12 mouse cellular contexts compared by ENCODE assay signal in the genomic region with DNA sequence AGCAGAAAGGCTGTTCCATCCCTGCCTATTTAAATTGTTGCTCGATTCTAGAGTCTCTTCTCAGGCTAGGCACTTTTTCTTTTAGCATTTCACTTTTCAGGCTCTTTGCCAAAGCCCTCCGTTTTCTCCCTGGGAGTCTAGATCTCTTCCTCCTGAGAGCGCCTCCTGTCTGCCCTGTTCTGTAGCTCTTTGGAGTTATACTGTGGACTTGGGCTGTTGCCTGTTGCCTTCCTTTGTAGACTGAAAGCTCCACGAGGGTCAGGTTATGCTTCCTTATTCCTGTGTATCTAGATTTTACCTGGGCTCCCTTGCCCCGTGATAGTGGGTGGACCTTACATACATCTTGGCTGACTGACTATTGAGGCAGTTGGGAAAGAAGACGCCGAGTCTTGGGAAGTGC. TPM values are rescaled to one million over a fixed set of nuclear protein-coding genes. Genes with fewer than 3 reads are reported as not detected.
DNase-seq lines count a peak whose midpoint lies in the region; ATAC-seq and TF ChIP-seq lines count a peak whose summit lies in the region.
"Had no signal": no experiment of that assay in that cellular context is flagged by ENCODE, and none has a peak within 500 bp of the region (broad histone marks: within the 10 kb centered on the region; RNA-seq: fewer than 3 reads in every experiment).

No protein-coding gene starts in this region.

- 65% methylated on average over 7 of the region's 7 CpGs for WGBS in limb, embryonic 12.5 days
- 70% methylated on average over 7 of the region's 7 CpGs for WGBS in limb, embryonic 10.5 days
- 24% methylated on average over 7 of the region's 7 CpGs for WGBS in cerebellum, adult 2 months
- 22% methylated on average over 7 of the region's 7 CpGs for WGBS in forebrain, embryonic 16.5 days
- 40% methylated on average over 7 of the region's 7 CpGs for WGBS in neural tube, embryonic 12.5 days

- no peak overlapping the region for H3K9ac ChIP-seq in limb, embryonic 12.5 days (replicated peaks)
- no peak overlapping the region for H3K9ac ChIP-seq in forebrain, embryonic 16.5 days (replicated peaks; ENCODE audit: low read depth, low read length)
- H3K9ac ChIP-seq in neural tube, embryonic 12.5 days, result no peak overlapping the region
- H3K9ac ChIP-seq: heart, embryonic 12.5 days had no signal

- H3K4me1 ChIP-seq in limb, embryonic 12.5 days (replicated peaks), result peaks cover 28% of the 10 kb centered on the region
- peaks cover 35% of the 10 kb centered on the region for H3K4me1 ChIP-seq in limb, embryonic 10.5 days
- H3K4me1 ChIP-seq in cerebellum, adult 2 months (ENCODE audit: control insufficient read depth, insufficient read depth, low read length), result peaks cover 24% of the 10 kb centered on the region; the same call in 1 of the 2 replicates
- peaks cover 30% of the 10 kb centered on the region for H3K4me1 ChIP-seq in forebrain, embryonic 16.5 days (replicated peaks; ENCODE audit: control insufficient read depth, insufficient read depth, low read length)
- peaks cover 26% of the 10 kb centered on the region for H3K4me1 ChIP-seq in neural tube, embryonic 12.5 days

- no peak for TF ChIP-seq CTCF in cerebellum, adult 2 months (IDR thresholded peaks at IDR 0.05; ENCODE audit: borderline replicate concordance, insufficient read depth, low read depth, low read length)

- H3K36me3 ChIP-seq in limb, embryonic 12.5 days, result peaks cover 19% of the 10 kb centered on the region
- peaks cover 8% of the 10 kb centered on the region for H3K36me3 ChIP-seq in limb, embryonic 10.5 days
- H3K36me3 ChIP-seq in forebrain, embryonic 16.5 days (ENCODE audit: control insufficient read depth, insufficient read depth), result no peaks in the 10 kb centered on the region
- H3K36me3 ChIP-seq in neural tube, embryonic 12.5 days, result peaks cover 5% of the 10 kb centered on the region; the same call in 1 of the 2 replicates

- DNase-seq in limb, embryonic 10.5 days (ENCODE audit: low spot score), result no peak
- peak; percentile 38 to 48 for DNase-seq in cerebellum, adult 2 months
- DNase-seq in yolk sac, embryonic 10.5 days (ENCODE audit: low spot score), result no peak
- no peak for DNase-seq in frontal cortex, postnatal 36 days (ENCODE audit: low spot score in 2 of 2)
- DNase-seq: adrenal gland, postnatal 10 days; lung, postnatal 14 days; thymus, adult 2 months had no signal

- H3K4me3 ChIP-seq in limb, embryonic 12.5 days (replicated peaks), result no peak overlapping the region
- no peak overlapping the region for H3K4me3 ChIP-seq in limb, embryonic 10.5 days
- H3K4me3 ChIP-seq in cerebellum, adult 2 months (replicated peaks; ENCODE audit: insufficient read depth, low read depth, low read length), result peak overlapping the region; percentile 38
- no peak overlapping the region for H3K4me3 ChIP-seq in forebrain, embryonic 16.5 days (replicated peaks; ENCODE audit: low read length)
- no peak overlapping the region for H3K4me3 ChIP-seq in neural tube, embryonic 12.5 days
- H3K4me3 ChIP-seq: heart, embryonic 12.5 days had no signal

- peak overlapping the region; percentile 25 for H3K27ac ChIP-seq in limb, embryonic 12.5 days
- no peak overlapping the region for H3K27ac ChIP-seq in limb, embryonic 10.5 days
- peak overlapping the region; percentile 96; the same call in 1 of the 2 replicates for H3K27ac ChIP-seq in cerebellum, adult 2 months (ENCODE audit: insufficient read depth, low read length)
- peak overlapping the region; percentile 50 for H3K27ac ChIP-seq in forebrain, embryonic 16.5 days (ENCODE audit: low read length)
- H3K27ac ChIP-seq in neural tube, embryonic 12.5 days, result no peak overlapping the region

- no peaks in the 10 kb centered on the region for H3K9me3 ChIP-seq in limb, embryonic 12.5 days
- H3K9me3 ChIP-seq in limb, embryonic 10.5 days (replicated peaks), result no peaks in the 10 kb centered on the region
- H3K9me3 ChIP-seq in forebrain, embryonic 16.5 days (ENCODE audit: control insufficient read depth, low read length), result no peaks in the 10 kb centered on the region
- H3K9me3 ChIP-seq in neural tube, embryonic 12.5 days, result no peaks in the 10 kb centered on the region
- H3K9me3 ChIP-seq: G1E; heart, embryonic 12.5 days had no signal

- ATAC-seq in limb, embryonic 12.5 days (ENCODE audit: insufficient number of reproducible peaks, insufficient read depth, low FRiP score, low TSS enrichment, low read depth), result no peak
- no peak for ATAC-seq in forebrain, embryonic 16.5 days
- ATAC-seq in neural tube, embryonic 12.5 days (ENCODE audit: low FRiP score, low read depth), result no peak

- 0 out of 2 replicates have a peak, but pooled peaks cover 10% of the 10 kb centered on the region for H3K27me3 ChIP-seq in limb, embryonic 12.5 days
- H3K27me3 ChIP-seq in limb, embryonic 10.5 days (ENCODE audit: low read depth, poor library complexity, severe bottlenecking), result peaks cover 6% of the 10 kb centered on the region; the same call in 1 of the 2 replicates
- no peaks in the 10 kb centered on the region for H3K27me3 ChIP-seq in cerebellum, adult 2 months (ENCODE audit: control insufficient read depth, insufficient read depth, low read length)
- H3K27me3 ChIP-seq in forebrain, embryonic 16.5 days (replicated peaks; ENCODE audit: control insufficient read depth, insufficient read depth, low read length), result no peaks in the 10 kb centered on the region
- H3K27me3 ChIP-seq in neural tube, embryonic 12.5 days (replicated peaks), result peaks cover 6% of the 10 kb centered on the region; the same call in 1 of the 2 replicates
- H3K27me3 ChIP-seq: heart, embryonic 12.5 days had no signal

- H3K4me2 ChIP-seq in limb, embryonic 12.5 days, result peak overlapping the region; percentile 16
- peak overlapping the region; percentile 19 for H3K4me2 ChIP-seq in forebrain, embryonic 16.5 days (ENCODE audit: low read length)
- peak overlapping the region; percentile 20; the same call in 1 of the 2 replicates for H3K4me2 ChIP-seq in neural tube, embryonic 12.5 days (replicated peaks)
- H3K4me2 ChIP-seq: heart, embryonic 12.5 days had no signal

- no peak for TF ChIP-seq POLR2A in cerebellum, adult 2 months (IDR thresholded peaks at IDR 0.05; ENCODE audit: borderline replicate concordance, insufficient read depth, low read length)

RNA-seq across cellular contexts. Expression of a gene that starts 4.3 kb away (rescaled TPM):
- polyA plus RNA-seq in limb, embryonic 12.5 days (2016; fragmentation: Nextera tagmentation; extraction: Ambion mirVana), result 16.1 and 21.7 TPM in 2 replicates
- 8.5 and 9.7 TPM in 2 replicates for polyA plus RNA-seq in limb, embryonic 10.5 days (2016; fragmentation: Nextera tagmentation; extraction: Ambion mirVana)
- 35.0 and 35.8 TPM in 2 replicates for polyA plus RNA-seq in cerebellum, adult 2 months (2012; rRNA removed)
- 7.2 and 8.1 TPM in 2 replicates for polyA plus RNA-seq in forebrain, embryonic 16.5 days (2015; fragmentation: Nextera tagmentation; extraction: Ambion mirVana)
- 16.5 and 17.5 TPM in 2 replicates for polyA plus RNA-seq in neural tube, embryonic 12.5 days (2016; fragmentation: Nextera tagmentation; extraction: Ambion mirVana)

RNA-seq across cellular contexts. Expression of a gene that starts 40.9 kb away (rescaled TPM):
- not detected in 2 replicates for polyA plus RNA-seq in limb, embryonic 12.5 days (2016; fragmentation: Nextera tagmentation; extraction: Ambion mirVana)
- 0.11 TPM in 1 of 2 replicates, not detected in the other for polyA plus RNA-seq in limb, embryonic 10.5 days (2016; fragmentation: Nextera tagmentation; extraction: Ambion mirVana)
- polyA plus RNA-seq in cerebellum, adult 2 months (2012; rRNA removed), result 0.41 and 0.55 TPM in 2 replicates
- polyA plus RNA-seq in forebrain, embryonic 16.5 days (2015; fragmentation: Nextera tagmentation; extraction: Ambion mirVana), result 0.44 TPM in 1 of 2 replicates, not detected in the other
- 0.52 TPM in 1 of 2 replicates, not detected in the other for polyA plus RNA-seq in neural tube, embryonic 12.5 days (2016; fragmentation: Nextera tagmentation; extraction: Ambion mirVana)
- polyA plus RNA-seq: G1E had no signal

RNA-seq across cellular contexts. Expression of a gene that starts 45.4 kb away (rescaled TPM):
- polyA plus RNA-seq in limb, embryonic 12.5 days (2016; fragmentation: Nextera tagmentation; extraction: Ambion mirVana), result 200 TPM in 2 replicates
- 208 and 229 TPM in 2 replicates for polyA plus RNA-seq in limb, embryonic 10.5 days (2016; fragmentation: Nextera tagmentation; extraction: Ambion mirVana)
- polyA plus RNA-seq in cerebellum, adult 2 months (2012; rRNA removed), result 275 and 279 TPM in 2 replicates
- polyA plus RNA-seq in forebrain, embryonic 16.5 days (2015; fragmentation: Nextera tagmentation; extraction: Ambion mirVana), result 249 and 250 TPM in 2 replicates
- polyA plus RNA-seq in neural tube, embryonic 12.5 days (2016; fragmentation: Nextera tagmentation; extraction: Ambion mirVana), result 220 and 238 TPM in 2 replicates

Comparison
In these comparisons a context has a peak if more than half of its experiments do, and no peak if none do; other contexts are left out.
1. H3K27ac ChIP-seq: peak in limb, embryonic 12.5 days (single experiment), cerebellum, adult 2 months (single experiment) and forebrain, embryonic 16.5 days (single experiment); none in limb, embryonic 10.5 days (single experiment) and neural tube, embryonic 12.5 days (single experiment).
2. DNase-seq: peak in cerebellum, adult 2 months (2 of 2); none in limb, embryonic 10.5 days (single experiment), yolk sac, embryonic 10.5 days (single experiment) and frontal cortex, postnatal 36 days (0 of 2).
3. Peak in every context shown above with its lines, with median percentiles within 50 percentile points of each other: H3K4me2 ChIP-seq.